Comparison of ENCODE assay signal across 13 mouse cellular contexts in the genomic region with DNA sequence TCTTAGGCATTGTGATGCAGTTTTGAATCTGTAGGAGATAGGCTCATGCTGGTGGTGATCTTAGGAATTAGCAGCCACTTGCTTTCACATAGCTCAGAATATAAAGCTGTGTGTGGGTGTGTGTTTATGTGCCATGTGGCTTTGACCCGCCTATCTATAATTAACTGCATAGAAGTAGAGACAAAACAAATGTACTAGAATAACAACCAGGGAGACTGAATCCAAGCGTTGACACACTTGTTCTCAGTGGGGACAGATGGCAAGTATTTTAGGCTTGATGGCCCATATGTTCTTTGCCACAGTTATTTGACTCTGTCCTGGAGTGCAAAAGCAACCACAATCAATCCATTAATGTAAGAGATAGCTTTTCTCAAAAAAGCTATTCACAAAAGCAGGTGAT.
DNase-seq lines count a peak whose midpoint lies in the region; ATAC-seq and TF ChIP-seq lines count a peak whose summit lies in the region.
"Had no signal": no experiment of that assay in that cellular context is flagged by ENCODE, and none has a peak within 500 bp of the region (broad histone marks: within the 10 kb centered on the region; RNA-seq: fewer than 3 reads in every experiment).

No protein-coding gene starts in this region.

- no peaks in the 10 kb centered on the region for H3K36me3 ChIP-seq in hindbrain, postnatal 0 days (ENCODE audit: insufficient read depth, low read length)
- no peaks in the 10 kb centered on the region for H3K36me3 ChIP-seq in kidney, embryonic 15.5 days

- no peak overlapping the region for H3K9ac ChIP-seq in hindbrain, postnatal 0 days (replicated peaks; ENCODE audit: low read length)
- H3K9ac ChIP-seq in kidney, embryonic 15.5 days: no peak overlapping the region
- H3K9ac ChIP-seq: liver, postnatal 0 days had no signal

- no peak overlapping the region for H3K27ac ChIP-seq in hindbrain, postnatal 0 days
- no peak overlapping the region for H3K27ac ChIP-seq in kidney, embryonic 15.5 days

- H3K9me3 ChIP-seq in hindbrain, postnatal 0 days (ENCODE audit: low read length): no peaks in the 10 kb centered on the region
- H3K9me3 ChIP-seq in kidney, embryonic 15.5 days (replicated peaks): no peaks in the 10 kb centered on the region
- H3K9me3 ChIP-seq: megakaryocyte, embryonic 14.5 days had no signal

- no peak overlapping the region for H3K4me2 ChIP-seq in hindbrain, postnatal 0 days (ENCODE audit: low read depth, low read length)
- H3K4me2 ChIP-seq in kidney, embryonic 15.5 days: no peak overlapping the region

- TF ChIP-seq CTCF in hindbrain, postnatal 0 days (IDR thresholded peaks at IDR 0.05; ENCODE audit: low read depth): no peak

- ATAC-seq in frontal cortex, adult (ENCODE audit: low TSS enrichment): peak; percentile 91
- ATAC-seq in hindbrain, postnatal 0 days: peak; percentile 56; the same call in 1 of the 2 replicates
- no peak for ATAC-seq in kidney, embryonic 15.5 days (replicated peaks; ENCODE audit: low FRiP score)
- ATAC-seq: intestine, postnatal 0 days; liver, postnatal 0 days had no signal

- WGBS in hindbrain, postnatal 0 days: 39% methylated on average over 2 of the region's 2 CpGs
- 23% methylated on average over 2 of the region's 2 CpGs for WGBS in kidney, embryonic 15.5 days

- H3K4me3 ChIP-seq in hindbrain, postnatal 0 days (ENCODE audit: low read length): no peak overlapping the region
- H3K4me3 ChIP-seq in kidney, embryonic 15.5 days (replicated peaks): no peak overlapping the region
- H3K4me3 ChIP-seq: erythroblast, embryonic 14.5 days; megakaryocyte, embryonic 14.5 days had no signal

- DNase-seq in frontal cortex, postnatal 25 days (ENCODE audit: low spot score in 2 of 2): no peak
- peak; percentile 31 to 35 for DNase-seq in right cerebral cortex, adult 2 months (ENCODE audit: low spot score in 2 of 2)
- DNase-seq in right cerebral cortex, postnatal 14 days: no peak
- DNase-seq in hindbrain, postnatal 0 days (ENCODE audit: low spot score): peak; percentile 45
- DNase-seq in urinary bladder, adult 2 months (ENCODE audit: low spot score): no peak
- no peak for DNase-seq in heart, postnatal 4 days
- DNase-seq: adrenal gland, adult 2 months; liver, postnatal 0 days had no signal

- H3K27me3 ChIP-seq in hindbrain, postnatal 0 days (ENCODE audit: insufficient read depth, low read length): no peaks in the 10 kb centered on the region
- H3K27me3 ChIP-seq in kidney, embryonic 15.5 days: no peaks in the 10 kb centered on the region
- H3K27me3 ChIP-seq: megakaryocyte, embryonic 14.5 days had no signal

- no peaks in the 10 kb centered on the region for H3K4me1 ChIP-seq in hindbrain, postnatal 0 days (ENCODE audit: insufficient read depth, low read length)
- no peaks in the 10 kb centered on the region for H3K4me1 ChIP-seq in kidney, embryonic 15.5 days
- H3K4me1 ChIP-seq: megakaryocyte, embryonic 14.5 days had no signal

Comparison
In these comparisons a context has a peak if more than half of its experiments do, and no peak if none do; other contexts are left out.
1. DNase-seq: peak in right cerebral cortex, adult 2 months (2 of 2) and hindbrain, postnatal 0 days (single experiment); none in frontal cortex, postnatal 25 days (0 of 2), right cerebral cortex, postnatal 14 days (single experiment), urinary bladder, adult 2 months (single experiment) and heart, postnatal 4 days (single experiment).